Mouse (Mus musculus): ENCODE data around the gene Dnah8. TPM values are rescaled to one million over a fixed set of nuclear protein-coding genes. Genes with fewer than 3 reads are reported as not detected.
A peak's percentile ranks its signal among the peaks of the same experiment; 100 is the strongest.

Dnah8 gene
- total RNA-seq, 4 experiments from 2014 or later, result 0.62 to 1.7 (median 1.0) TPM

- DNase-seq (ENCODE audit: low spot score), result no peak
Observed at GRCm38 (mm10) chr17:30662131-30662530, 38.0 kb downstream of the Dnah8 start.

GRCm38 (mm10) chr17:30663170-30663569, 39.0 kb downstream of the Dnah8 start:
- no peak for DNase-seq (ENCODE audit: low spot score)

- DNase-seq (ENCODE audit: low spot score), result no peak
Observed at GRCm38 (mm10) chr17:30664856-30665255, 40.7 kb downstream of the Dnah8 start.

GRCm38 (mm10) chr17:30672556-30672955, 48.4 kb downstream of the Dnah8 start:
- no peak for DNase-seq (ENCODE audit: low spot score)

- DNase-seq (ENCODE audit: low spot score), result no peak
Observed at GRCm38 (mm10) chr17:30673023-30673422, 48.9 kb downstream of the Dnah8 start.

- no peak for DNase-seq (ENCODE audit: low spot score)
Observed at GRCm38 (mm10) chr17:30675021-30675740, 51.0 kb downstream of the Dnah8 start.

- DNase-seq (ENCODE audit: low spot score), result no peak
Observed at GRCm38 (mm10) chr17:30678523-30678922, 54.4 kb downstream of the Dnah8 start.

GRCm38 (mm10) chr17:30679612-30680011, 55.5 kb downstream of the Dnah8 start:
- DNase-seq (ENCODE audit: low spot score), result no peak

- DNase-seq (ENCODE audit: low spot score), result peak; percentile 10
Observed at GRCm38 (mm10) chr17:30681604-30682003, 57.5 kb downstream of the Dnah8 start.

- no peak for DNase-seq (ENCODE audit: low spot score)
Observed at GRCm38 (mm10) chr17:30690181-30690580, 66.0 kb downstream of the Dnah8 start.

GRCm38 (mm10) chr17:30691481-30691880, 67.3 kb downstream of the Dnah8 start:
- no peak for DNase-seq (ENCODE audit: low spot score)

- DNase-seq (ENCODE audit: low spot score), result no peak
Observed at GRCm38 (mm10) chr17:30694281-30694680, 70.1 kb downstream of the Dnah8 start.

- DNase-seq (ENCODE audit: low spot score), result no peak
Observed at GRCm38 (mm10) chr17:30714732-30715131, 90.6 kb downstream of the Dnah8 start.

GRCm38 (mm10) chr17:30718197-30718596, 94.0 kb downstream of the Dnah8 start:
- DNase-seq (ENCODE audit: low spot score), result no peak

- no peak for DNase-seq (ENCODE audit: low spot score)
Observed at GRCm38 (mm10) chr17:30719031-30719430, 94.9 kb downstream of the Dnah8 start.

- DNase-seq (ENCODE audit: low spot score), result no peak
Observed at GRCm38 (mm10) chr17:30727788-30728187, 103.6 kb downstream of the Dnah8 start.

- no peak for DNase-seq (ENCODE audit: low spot score)
Observed at GRCm38 (mm10) chr17:30732736-30733135, 108.6 kb downstream of the Dnah8 start.

- no peak for DNase-seq (ENCODE audit: low spot score)
Observed at GRCm38 (mm10) chr17:30734770-30735169, 110.6 kb downstream of the Dnah8 start.

- DNase-seq (ENCODE audit: low spot score), result no peak
Observed at GRCm38 (mm10) chr17:30735454-30735853, 111.3 kb downstream of the Dnah8 start.

- DNase-seq (ENCODE audit: low spot score), result no peak
Observed at GRCm38 (mm10) chr17:30737797-30738196, 113.6 kb downstream of the Dnah8 start.

GRCm38 (mm10) chr17:30739769-30740168, 115.6 kb downstream of the Dnah8 start:
- DNase-seq (ENCODE audit: low spot score), result no peak

- no peak for DNase-seq (ENCODE audit: low spot score)
Observed at GRCm38 (mm10) chr17:30743947-30744346, 119.8 kb downstream of the Dnah8 start.

GRCm38 (mm10) chr17:30746056-30747024, 122.2 kb downstream of the Dnah8 start:
- DNase-seq (ENCODE audit: low spot score), result peak; percentile 16
